Mouse (Mus musculus) hindbrain, embryonic 12.5 days (tissue): ENCODE data around the gene Olfr58. TPM values are rescaled to one million over a fixed set of nuclear protein-coding genes. Genes with fewer than 3 reads are reported as not detected.
"Not testable (repeated sequence)": the region's sequence is repeated elsewhere in the genome, so short reads cannot be mapped to it uniquely, and the experiment has no call there.

Experiments used
- ATAC-seq: fragments of 200-750 bp; cut with Nextera tagmentation; 2 replicates; pipeline ENCODE4 v1.8.0; 2017; ENCODE audit warnings: moderate TSS enrichment; ENCODE audit not compliant: low FRiP score
- H3K27ac ChIP-seq: fragments of 300-500 bp; sonication (generic); 2 replicates; pipeline ENCODE4 v1.5.1; 2016; ENCODE audit warnings: mild to moderate bottlenecking
- H3K27me3 ChIP-seq: fragments of 300-500 bp; sonication (generic); 2 replicates; pipeline ENCODE4 v1.6.1; 2016; ENCODE audit warnings: mild to moderate bottlenecking
- H3K36me3 ChIP-seq: fragments of 300-500 bp; sonication (generic); 2 replicates; pipeline ENCODE4 v1.6.1; 2016; ENCODE audit warnings: mild to moderate bottlenecking
- H3K4me1 ChIP-seq: fragments of 300-500 bp; sonication (generic); 2 replicates; pipeline ENCODE4 v1.6.1; 2016
- H3K4me2 ChIP-seq: fragments of 300-500 bp; sonication (generic); replicated peaks from 2 replicates; pipeline ENCODE4 v1.6.1; 2016; ENCODE audit warnings: mild to moderate bottlenecking
- H3K4me3 ChIP-seq: fragments of 300-500 bp; sonication (generic); 2 replicates; pipeline ENCODE4 v1.5.1; 2016; ENCODE audit warnings: mild to moderate bottlenecking
- H3K9ac ChIP-seq: fragments of 300-500 bp; sonication (generic); 2 replicates; pipeline ENCODE4 v1.6.1; 2016; ENCODE audit warnings: mild to moderate bottlenecking, moderate library complexity
- H3K9me3 ChIP-seq: fragments of 300-500 bp; sonication (generic); replicated peaks from 2 replicates; pipeline ENCODE4 v1.6.1; 2016; ENCODE audit warnings: mild to moderate bottlenecking
- WGBS: fragments of 180-500 bp; shearing (Covaris S2); methylation state at CpG from one replicate; pipeline ENCODE4 v1.1.7; 2016; 5-methylcytosine and 5-hydroxymethylcytosine counted together
- polyA plus RNA-seq: library from polyadenylated mRNA; unstranded; fragments of >200 nt; fragmentation: Nextera tagmentation; extraction: Ambion mirVana; gene quantifications from 2 replicates; pipeline ENCODE4 v1.2.1, GENCODE M21; 2016

Gene Olfr58
- not detected in 2 replicates for polyA plus RNA-seq

- ATAC-seq, result no peak
- no peak within 1 kb of the TSS for H3K9ac ChIP-seq
- H3K4me1 ChIP-seq, result no peaks in the 10 kb centered on the region
- no peak within 1 kb of the TSS for H3K4me2 ChIP-seq
- H3K27me3 ChIP-seq, result no peaks in the 10 kb centered on the region
- no peaks in the 10 kb centered on the region for H3K36me3 ChIP-seq
- no peak within 1 kb of the TSS for H3K4me3 ChIP-seq
- H3K9me3 ChIP-seq, result no peaks in the 10 kb centered on the region; the same call in 1 of the 2 replicates
- no peak within 1 kb of the TSS for H3K27ac ChIP-seq
Measured at GRCm38 (mm10) chr9:19779983-19780382, at the start of gene Olfr58. Gene Olfr58, plus strand, starts transcription at chr9:19780283.

- no peaks in the 10 kb centered on the region for H3K4me1 ChIP-seq
- H3K27ac ChIP-seq, result no peak overlapping the region
- WGBS, result 87% methylated on average over 14 of the region's 14 CpGs
- no peak overlapping the region for H3K4me3 ChIP-seq
- H3K27me3 ChIP-seq, result no peaks in the 10 kb centered on the region
- no peak overlapping the region for H3K9ac ChIP-seq
- no peak for ATAC-seq
- H3K9me3 ChIP-seq, result peaks cover 52% of the 10 kb centered on the region
- no peak overlapping the region for H3K4me2 ChIP-seq
- H3K36me3 ChIP-seq, result no peaks in the 10 kb centered on the region
Measured at GRCm38 (mm10) chr9:19769136-19769535, 10.9 kb upstream of the Olfr58 start.

- Histone ChIP-seq H3K9ac (no peak overlapping the region), H3K4me2 (no peak overlapping the region), H3K27me3 (no peaks in the 10 kb centered on the region), H3K4me1 (no peaks in the 10 kb centered on the region), H3K9me3 (peaks cover 50% of the 10 kb centered on the region), H3K27ac (no peak overlapping the region), H3K36me3 (no peaks in the 10 kb centered on the region), H3K4me3 (no peak overlapping the region)
- no peak for ATAC-seq
- WGBS, result 90% methylated on average over 14 of the region's 14 CpGs
Measured at GRCm38 (mm10) chr9:19769701-19770100, 10.4 kb upstream of the Olfr58 start.

- H3K27ac ChIP-seq, result no peak overlapping the region
- H3K9ac ChIP-seq, result no peak overlapping the region
- peaks cover 10% of the 10 kb centered on the region; the same call in 1 of the 2 replicates for H3K9me3 ChIP-seq
- H3K4me2 ChIP-seq, result no peak overlapping the region
- no peaks in the 10 kb centered on the region for H3K4me1 ChIP-seq
- H3K4me3 ChIP-seq, result no peak overlapping the region
- H3K27me3 ChIP-seq, result no peaks in the 10 kb centered on the region
- 79% methylated on average over 1 of the region's 1 CpGs for WGBS
- H3K36me3 ChIP-seq, result no peaks in the 10 kb centered on the region
- ATAC-seq, result no peak
Measured at GRCm38 (mm10) chr9:19803000-19803399, 22.9 kb downstream of the Olfr58 start.

GRCm38 (mm10) chr9:19804606-19805005 lies 24.5 kb downstream of the Olfr58 start, which contains the start of gene Olfr859:
Gene Olfr859, plus strand, starts transcription at chr9:19804906.
- 68% methylated on average over 1 of the region's 1 CpGs for WGBS
- H3K4me3 ChIP-seq, H3K36me3 ChIP-seq, H3K4me1 ChIP-seq, ATAC-seq, H3K9ac ChIP-seq, H3K9me3 ChIP-seq, H3K27ac ChIP-seq, H3K27me3 ChIP-seq, H3K4me2 ChIP-seq: not testable (repeated sequence)

Other genes with a start within 250 kb of the Olfr58 start
- gene Olfr853, start 239.2 kb upstream of the Olfr58 start, polyA plus RNA-seq, result not detected in 2 replicates
- not detected in 2 replicates for gene Olfr854, start 212.9 kb upstream of the Olfr58 start, polyA plus RNA-seq
- gene Olfr855, start 197.7 kb upstream of the Olfr58 start, polyA plus RNA-seq, result not detected in 2 replicates
- 40.0 and 41.0 TPM in 2 replicates for gene Zfp317, start 158.2 kb upstream of the Olfr58 start, polyA plus RNA-seq
- gene Olfr857, start 70.8 kb upstream of the Olfr58 start, polyA plus RNA-seq, result not detected in 2 replicates
- gene Olfr859, start 24.6 kb downstream of the Olfr58 start, polyA plus RNA-seq, result not detected in 2 replicates
- not detected in 2 replicates for gene Olfr860, start 69.5 kb downstream of the Olfr58 start, polyA plus RNA-seq
- gene Olfr862, start 107.7 kb downstream of the Olfr58 start, polyA plus RNA-seq, result not detected in 2 replicates
- 0.21 and 0.23 TPM in 2 replicates for gene Olfr77, start 136.6 kb downstream of the Olfr58 start, polyA plus RNA-seq
- gene Olfr866, start 247.8 kb downstream of the Olfr58 start, polyA plus RNA-seq, result not detected in 2 replicates